Mouse (Mus musculus) erythroblast, embryonic 14.5 days (primary cell): ENCODE results near the gene Tcn2.

ENCODE experiments used
- GATA1 ChIP-seq: IDR thresholded peaks from 2 replicates; pipeline ENCODE4 v1.6.1; 2012; ENCODE audit warnings: low read length, inconsistent platforms, mixed read lengths
- TAL1 ChIP-seq: IDR thresholded peaks from 3 replicates; pipeline ENCODE4 v1.6.1; 2012; ENCODE audit warnings: low read length, inconsistent platforms, mixed read lengths

- TF ChIP-seq GATA1 (no peak), TAL1 (no peak)
These were observed 52.1 kb downstream of the Tcn2 start for GRCm38 (mm10) chr11:3879836-3880235.
